Mouse (Mus musculus): ENCODE measurements around the gene Rbfox1. TPM values are rescaled to one million over a fixed set of nuclear protein-coding genes. Genes with fewer than 3 reads are reported as not detected.

Rbfox1 gene
- polyA plus RNA-seq, 1 experiment: not detected

DNA sequence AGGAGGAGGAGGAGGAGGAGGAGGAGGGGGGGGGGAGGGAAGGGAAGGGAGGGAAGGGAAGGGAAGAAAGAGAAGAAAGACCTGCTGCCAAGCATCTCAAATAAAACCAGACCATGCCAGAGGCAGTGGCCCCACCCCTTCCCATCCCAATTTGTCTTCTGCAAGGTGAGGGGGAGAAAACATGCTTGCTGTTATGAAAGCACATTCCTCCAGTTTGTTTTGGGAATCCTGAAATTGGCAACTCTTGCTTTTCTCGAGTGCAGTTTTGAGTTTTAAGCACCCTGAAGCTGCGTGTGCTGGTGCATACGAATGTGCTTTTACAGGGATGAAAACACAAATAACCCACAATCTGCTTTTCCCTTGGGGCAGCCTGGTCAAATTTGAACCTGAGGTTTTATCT is 380.5 kb downstream of the Rbfox1 start:
- 0 out of 2 replicates have a peak, but pooled peaks cover 3% of the 10 kb centered on the region for H3K4me1 ChIP-seq (ENCODE audit: control insufficient read depth, insufficient read depth, low read length)
- WGBS: 70% methylated on average over 3 of the region's 3 CpGs
- no peak overlapping the region for H3K4me3 ChIP-seq (ENCODE audit: insufficient read depth, low read depth, low read length)
- no peak for TF ChIP-seq POLR2A (IDR thresholded peaks at IDR 0.05; ENCODE audit: insufficient read depth, low read depth, low read length)
- no peak for TF ChIP-seq CTCF (IDR thresholded peaks at IDR 0.05; ENCODE audit: insufficient read depth, low read depth, low read length)
- H3K27ac ChIP-seq (ENCODE audit: insufficient read depth, low read depth, low read length): no peak overlapping the region

GRCm38 (mm10) chr16:6271596-6272370 is 386.6 kb downstream of the Rbfox1 start:
- TF ChIP-seq CTCF (IDR thresholded peaks at IDR 0.05; ENCODE audit: insufficient read depth, low read depth, low read length) (no peak), POLR2A (IDR thresholded peaks at IDR 0.05; ENCODE audit: insufficient read depth, low read depth, low read length) (no peak)
- H3K27ac ChIP-seq (ENCODE audit: insufficient read depth, low read depth, low read length): no peak overlapping the region
- WGBS: 59% methylated on average over 7 of the region's 7 CpGs

GRCm38 (mm10) chr16:6283496-6283895 is 398.3 kb downstream of the Rbfox1 start:
- 80% methylated on average over 4 of the region's 4 CpGs for WGBS
- H3K4me1 ChIP-seq (ENCODE audit: control insufficient read depth, insufficient read depth, low read length): peaks cover 6% of the 10 kb centered on the region; the same call in 1 of the 2 replicates

More at GRCm38 (mm10) chr16:6271596-6272370, 386.6 kb downstream of the Rbfox1 start:
- Histone ChIP-seq H3K4me1 (ENCODE audit: control insufficient read depth, insufficient read depth, low read length) (no peaks in the 10 kb centered on the region), H3K4me3 (ENCODE audit: insufficient read depth, low read depth, low read length) (no peak overlapping the region)

DNA sequence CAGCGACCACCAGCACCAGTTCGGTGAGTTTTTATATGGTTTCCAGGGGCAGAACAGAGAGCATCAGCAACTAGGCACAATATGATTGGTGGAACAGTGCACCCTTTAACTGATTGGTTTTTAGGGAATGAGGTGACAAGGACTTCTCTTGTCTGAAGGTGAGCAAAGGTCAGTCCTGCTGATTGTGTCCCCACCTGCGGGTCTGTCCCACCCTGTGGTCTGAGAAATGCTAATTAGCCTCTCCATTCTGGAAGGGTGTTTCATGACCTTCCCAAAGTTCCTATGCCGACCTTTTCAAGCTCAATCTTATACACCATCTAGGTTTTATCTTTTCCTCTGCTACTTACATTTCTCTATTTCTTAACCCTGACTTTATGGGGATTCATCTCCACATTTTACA is 399.2 kb downstream of the Rbfox1 start:
- no peak for TF ChIP-seq CTCF (IDR thresholded peaks at IDR 0.05; ENCODE audit: insufficient read depth, low read depth, low read length)
- no peak for TF ChIP-seq POLR2A (IDR thresholded peaks at IDR 0.05; ENCODE audit: insufficient read depth, low read depth, low read length)

More at GRCm38 (mm10) chr16:6283496-6283895, 398.3 kb downstream of the Rbfox1 start:
- H3K27ac ChIP-seq (ENCODE audit: insufficient read depth, low read depth, low read length): no peak overlapping the region
- H3K4me3 ChIP-seq (ENCODE audit: insufficient read depth, low read depth, low read length): no peak overlapping the region
- TF ChIP-seq CTCF (IDR thresholded peaks at IDR 0.05; ENCODE audit: insufficient read depth, low read depth, low read length) (no peak), POLR2A (IDR thresholded peaks at IDR 0.05; ENCODE audit: insufficient read depth, low read depth, low read length) (no peak)

DNA sequence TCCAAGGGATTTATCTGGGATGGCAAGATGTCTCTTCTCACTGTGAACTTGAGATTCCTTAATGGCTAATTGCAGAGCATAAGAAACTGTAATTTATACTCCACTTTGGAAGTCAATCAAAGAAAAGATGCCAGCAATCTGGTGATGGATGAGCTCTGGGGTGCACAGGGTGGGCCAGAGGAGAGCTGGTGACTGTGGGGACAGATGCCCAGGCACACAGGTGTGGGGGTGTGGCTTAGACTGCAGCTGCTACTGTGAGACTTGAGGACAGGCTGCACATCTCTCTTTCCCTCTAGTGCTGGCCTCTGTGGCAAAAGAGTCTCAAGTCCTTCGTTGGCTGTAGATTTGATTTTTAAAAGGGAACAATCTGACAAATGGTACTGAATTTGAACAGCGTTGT is 402.5 kb downstream of the Rbfox1 start:
- Histone ChIP-seq H3K4me1 (ENCODE audit: control insufficient read depth, insufficient read depth, low read length) (peaks cover 5% of the 10 kb centered on the region; the same call in 1 of the 2 replicates), H3K27ac (ENCODE audit: insufficient read depth, low read depth, low read length) (no peak overlapping the region), H3K4me3 (ENCODE audit: insufficient read depth, low read depth, low read length) (no peak overlapping the region)
- 67% methylated on average over 2 of the region's 2 CpGs for WGBS
- TF ChIP-seq POLR2A (IDR thresholded peaks at IDR 0.05; ENCODE audit: insufficient read depth, low read depth, low read length): no peak
- no peak for TF ChIP-seq CTCF (IDR thresholded peaks at IDR 0.05; ENCODE audit: insufficient read depth, low read depth, low read length)

More for the DNA sequence above, 399.2 kb downstream of the Rbfox1 start:
- H3K4me3 ChIP-seq (ENCODE audit: insufficient read depth, low read depth, low read length): no peak overlapping the region
- WGBS: 80% methylated on average over 4 of the region's 4 CpGs
- H3K4me1 ChIP-seq (ENCODE audit: control insufficient read depth, insufficient read depth, low read length): peaks cover 5% of the 10 kb centered on the region; the same call in 1 of the 2 replicates
- H3K27ac ChIP-seq (ENCODE audit: insufficient read depth, low read depth, low read length): no peak overlapping the region

GRCm38 (mm10) chr16:6300112-6300511 is 415.0 kb downstream of the Rbfox1 start:
- WGBS: 67% methylated on average over 5 of the region's 5 CpGs
- Histone ChIP-seq H3K4me3 (ENCODE audit: insufficient read depth, low read depth, low read length) (no peak overlapping the region), H3K27ac (ENCODE audit: insufficient read depth, low read depth, low read length) (no peak overlapping the region), H3K4me1 (ENCODE audit: control insufficient read depth, insufficient read depth, low read length) (no peaks in the 10 kb centered on the region)
- TF ChIP-seq CTCF (IDR thresholded peaks at IDR 0.05; ENCODE audit: insufficient read depth, low read depth, low read length) (no peak), POLR2A (IDR thresholded peaks at IDR 0.05; ENCODE audit: insufficient read depth, low read depth, low read length) (no peak)

DNA sequence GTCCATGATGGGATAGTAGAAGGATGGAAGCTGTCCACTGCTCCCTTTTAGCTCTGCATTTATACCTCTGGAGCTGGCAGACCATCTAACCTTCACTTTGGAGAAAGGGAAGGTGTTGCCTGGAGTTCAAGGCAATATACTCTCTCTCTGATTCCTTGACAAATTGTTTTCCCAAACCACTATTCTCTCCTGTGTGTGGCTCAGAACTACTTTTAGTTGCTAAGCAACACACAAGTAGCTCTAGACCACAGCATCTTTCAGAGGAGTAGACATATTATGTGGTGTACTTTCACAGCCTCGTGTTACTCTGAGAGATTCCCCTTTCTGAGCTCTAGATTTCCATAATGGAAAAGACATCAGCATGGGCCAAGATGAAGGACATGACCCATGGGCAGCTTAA is 417.9 kb downstream of the Rbfox1 start:
- WGBS: 22% methylated on average over 1 of the region's 1 CpGs
- no peak overlapping the region for H3K4me3 ChIP-seq (ENCODE audit: insufficient read depth, low read depth, low read length)
- H3K4me1 ChIP-seq (ENCODE audit: control insufficient read depth, insufficient read depth, low read length): no peaks in the 10 kb centered on the region
- no peak overlapping the region for H3K27ac ChIP-seq (ENCODE audit: insufficient read depth, low read depth, low read length)
- TF ChIP-seq CTCF (IDR thresholded peaks at IDR 0.05; ENCODE audit: insufficient read depth, low read depth, low read length): no peak
- no peak for TF ChIP-seq POLR2A (IDR thresholded peaks at IDR 0.05; ENCODE audit: insufficient read depth, low read depth, low read length)

- H3K4me1 ChIP-seq (ENCODE audit: control insufficient read depth, insufficient read depth, low read length): peaks cover 5% of the 10 kb centered on the region; the same call in 1 of the 2 replicates
- no peak overlapping the region for H3K27ac ChIP-seq (ENCODE audit: insufficient read depth, low read depth, low read length)
- TF ChIP-seq POLR2A (IDR thresholded peaks at IDR 0.05; ENCODE audit: insufficient read depth, low read depth, low read length) (no peak), CTCF (IDR thresholded peaks at IDR 0.05; ENCODE audit: insufficient read depth, low read depth, low read length) (no peak)
Measured at GRCm38 (mm10) chr16:6309940-6310339, 424.8 kb downstream of the Rbfox1 start.

More at GRCm38 (mm10) chr16:6309940-6310339, 424.8 kb downstream of the Rbfox1 start:
- no peak overlapping the region for H3K4me3 ChIP-seq (ENCODE audit: insufficient read depth, low read depth, low read length)

Measured in olfactory bulb, adult 2 months (tissue).